Mouse (Mus musculus): ENCODE data around the gene Phactr3.

Phactr3 gene

DNA sequence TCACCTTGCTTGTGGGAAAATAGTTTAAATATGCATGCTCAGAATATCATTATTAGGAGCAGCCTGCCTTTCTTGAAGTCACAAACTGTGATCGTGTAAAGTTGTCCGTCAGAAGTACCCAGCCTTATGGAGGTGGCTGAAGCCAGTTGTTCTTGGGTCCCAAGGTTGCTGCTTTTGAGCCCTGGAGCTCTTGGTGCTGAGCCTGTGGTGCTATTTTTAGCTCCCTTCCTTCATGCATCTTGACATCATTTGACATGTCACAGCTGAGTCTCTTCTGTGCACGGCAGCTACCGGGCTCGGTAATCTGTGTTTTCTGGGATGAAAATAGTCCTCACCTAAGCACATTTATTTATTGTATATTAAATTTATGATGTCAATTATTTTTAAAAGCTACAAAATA, 76.1 kb downstream of the Phactr3 start:
- no peak for DNase-seq (ENCODE audit: low spot score)

DNA sequence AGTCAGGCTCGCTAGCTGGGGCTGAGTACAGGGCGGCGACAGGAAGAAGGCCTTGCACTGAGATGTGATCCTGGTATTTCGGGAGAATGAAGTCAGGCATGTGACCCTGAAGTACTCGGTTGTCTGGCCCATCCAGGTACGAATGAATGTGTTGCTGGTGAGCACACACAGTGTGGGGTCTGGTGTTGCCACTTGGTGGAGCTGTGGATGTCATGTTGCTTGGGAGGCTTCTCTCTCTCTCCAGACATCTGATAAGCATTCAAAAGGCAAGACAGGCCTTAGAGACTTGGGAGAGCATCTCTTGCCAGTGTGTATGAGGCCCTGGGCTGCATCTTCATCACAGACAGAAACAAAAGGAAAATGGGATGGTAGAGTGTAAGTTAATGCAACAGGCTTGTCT, 77.3 kb downstream of the Phactr3 start:
- no peak for DNase-seq (ENCODE audit: low spot score)

DNA sequence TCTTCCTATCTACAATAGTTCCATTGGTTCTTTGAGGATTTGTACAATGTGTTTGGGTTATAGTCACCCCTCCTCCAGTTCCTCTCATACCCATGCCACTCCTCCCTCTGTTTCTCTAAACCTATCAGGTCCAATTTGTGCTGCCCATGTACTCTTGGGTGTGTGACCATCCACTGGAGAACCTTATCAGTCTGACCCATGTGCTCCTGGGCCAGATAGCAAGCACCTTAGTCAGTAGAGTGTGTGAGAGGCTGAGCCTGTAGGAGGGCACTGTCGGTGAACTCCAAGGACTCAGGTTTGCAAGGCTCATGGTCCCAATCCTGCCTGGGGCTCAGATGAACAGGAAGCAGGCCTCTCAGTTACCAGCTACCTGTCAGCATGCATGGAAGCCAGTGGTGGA, 78.8 kb downstream of the Phactr3 start:
- no peak for DNase-seq (ENCODE audit: low spot score)

- DNase-seq (ENCODE audit: low spot score), result no peak
Measured at GRCm38 (mm10) chr2:178204455-178204854, 85.7 kb downstream of the Phactr3 start.

- no peak for DNase-seq (ENCODE audit: low spot score)
Measured at GRCm38 (mm10) chr2:178208186-178208600, 89.4 kb downstream of the Phactr3 start.

- DNase-seq (ENCODE audit: low spot score), result no peak
Measured at GRCm38 (mm10) chr2:178213826-178214225, 95.1 kb downstream of the Phactr3 start.

DNA sequence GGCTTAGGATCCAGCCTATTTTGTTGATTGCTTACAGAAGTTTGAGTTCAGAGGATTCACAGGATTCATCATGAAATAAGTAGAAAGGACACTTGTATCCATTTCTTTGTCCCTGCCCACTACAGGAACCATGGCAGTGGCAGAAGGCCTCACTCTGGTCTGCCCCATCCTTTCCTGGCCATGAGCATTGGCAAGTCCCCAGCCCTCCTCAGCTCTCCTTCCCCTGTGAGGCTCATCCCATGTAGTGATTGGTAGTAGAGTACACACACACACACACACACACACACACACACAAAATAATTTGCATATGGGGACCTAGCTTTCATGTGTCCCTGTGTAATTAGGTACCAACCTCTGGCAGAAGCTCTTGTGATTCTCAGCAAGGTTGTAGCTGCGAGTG, 95.8 kb downstream of the Phactr3 start:
- no peak for DNase-seq (ENCODE audit: low spot score)

DNA sequence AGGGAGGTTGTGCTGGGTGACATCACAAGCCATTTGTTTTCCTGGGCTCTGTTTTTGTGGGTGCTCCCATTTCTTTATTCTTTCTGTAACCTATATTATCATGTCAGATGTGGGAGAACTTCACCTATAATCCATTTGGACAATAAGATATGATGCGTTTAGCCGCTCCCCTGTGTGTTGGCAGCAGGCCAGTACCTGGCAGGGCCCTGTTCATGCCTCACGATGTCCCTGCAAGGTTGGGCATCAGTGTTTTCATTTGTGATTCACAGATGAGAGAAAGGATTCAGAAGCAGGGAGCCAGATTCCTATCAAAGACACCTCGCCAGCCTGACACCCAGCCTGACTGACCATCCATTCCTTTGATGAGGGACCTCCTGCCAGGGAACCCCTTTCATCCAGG, 99.7 kb downstream of the Phactr3 start:
- no peak for DNase-seq (ENCODE audit: low spot score)

DNA sequence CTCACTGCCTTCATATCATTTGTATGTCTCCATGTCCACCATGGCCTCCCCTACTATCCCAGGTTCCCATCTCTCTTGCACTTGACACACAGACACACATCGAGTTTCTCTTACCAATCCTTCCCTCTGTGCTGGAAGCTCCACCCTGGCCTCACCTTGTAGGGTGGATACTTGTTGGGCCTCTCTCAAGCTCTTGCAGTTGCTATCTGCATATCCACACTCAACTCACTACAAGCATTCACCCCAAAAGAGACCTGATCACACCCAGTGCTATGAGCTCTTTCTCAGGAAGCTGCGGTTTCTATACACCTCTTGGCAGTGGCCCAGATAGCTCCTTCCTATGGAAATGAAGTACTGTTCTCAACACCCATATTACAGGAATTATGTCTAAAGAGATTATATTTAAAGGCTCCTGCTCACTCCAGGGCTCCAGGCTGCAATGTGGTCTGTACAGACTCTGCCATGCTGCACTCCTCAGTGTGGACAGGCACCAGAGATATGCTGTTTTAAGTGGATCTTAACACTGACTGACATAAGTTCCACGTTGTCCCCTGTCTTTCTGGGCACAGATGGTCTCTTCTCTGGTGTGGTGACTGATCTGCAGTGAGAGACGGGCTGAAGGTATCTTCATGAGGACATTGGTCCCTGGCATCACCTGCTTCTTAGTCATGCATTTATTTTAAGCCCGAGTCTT, 100.8 kb downstream of the Phactr3 start:
- DNase-seq (ENCODE audit: low spot score), result no peak

- no peak for DNase-seq (ENCODE audit: low spot score)
Measured at GRCm38 (mm10) chr2:178220148-178220717, 101.5 kb downstream of the Phactr3 start.

DNA sequence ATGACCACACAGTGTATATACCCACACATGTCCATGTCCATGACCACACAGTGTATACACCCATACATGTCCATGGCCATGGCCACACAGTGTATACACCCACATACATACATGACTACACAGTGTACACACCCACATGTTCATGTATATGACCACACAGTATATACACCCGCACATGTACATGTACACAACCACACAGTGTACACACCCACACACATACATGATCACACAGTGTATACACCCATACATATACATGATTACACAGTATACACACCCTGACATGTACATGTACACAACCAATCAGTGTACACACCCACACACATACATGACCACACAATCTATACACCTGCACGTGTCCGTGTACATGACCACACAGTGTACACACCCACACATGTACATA, 102.2 kb downstream of the Phactr3 start:
- DNase-seq (ENCODE audit: low spot score), result no peak

DNA sequence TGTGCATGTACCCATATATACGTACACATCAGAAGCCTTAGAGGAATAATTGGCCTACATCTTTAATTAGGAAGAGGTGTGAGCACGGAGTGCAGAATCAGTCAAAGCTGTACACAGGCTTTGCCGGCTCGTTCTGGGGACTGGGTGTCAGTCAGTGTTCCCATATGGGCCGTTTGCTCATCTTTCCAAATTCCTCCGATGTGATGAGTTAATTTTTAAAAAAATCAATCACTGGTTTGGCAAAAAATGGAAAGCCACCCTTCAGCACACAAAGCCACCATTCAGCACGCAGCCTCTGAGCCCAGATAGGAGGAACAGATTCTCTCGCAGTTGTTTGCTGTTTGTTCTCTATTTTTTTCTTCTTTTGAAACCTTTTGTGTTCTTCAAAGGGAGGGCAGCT, 110.5 kb downstream of the Phactr3 start:
- DNase-seq (ENCODE audit: low spot score), result no peak

GRCm38 (mm10) chr2:178233487-178233886, 114.7 kb downstream of the Phactr3 start:
- no peak for DNase-seq (ENCODE audit: low spot score)

DNA sequence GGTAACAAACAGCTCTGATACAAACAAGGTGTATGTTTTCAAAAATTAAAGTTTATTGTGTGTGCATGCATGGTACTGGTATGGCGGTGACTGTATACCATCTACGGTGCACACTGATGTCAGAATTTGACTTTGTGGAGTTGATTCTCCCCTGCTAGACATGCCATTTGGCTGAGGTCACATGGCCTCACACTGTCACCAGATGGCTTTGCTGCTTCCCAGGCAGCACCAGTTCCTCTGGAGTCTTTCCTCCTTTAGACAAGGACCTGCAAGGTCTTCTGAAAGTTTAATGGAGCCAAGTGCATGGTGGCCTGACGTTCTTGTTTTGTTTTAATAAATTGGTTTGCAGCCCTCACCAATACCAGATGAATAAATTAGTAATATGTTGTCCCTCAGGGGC, 118.3 kb downstream of the Phactr3 start:
- no peak for DNase-seq (ENCODE audit: low spot score)

GRCm38 (mm10) chr2:178238503-178238902, 119.7 kb downstream of the Phactr3 start:
- no peak for DNase-seq (ENCODE audit: low spot score)

GRCm38 (mm10) chr2:178240886-178241285, 122.1 kb downstream of the Phactr3 start:
- DNase-seq (ENCODE audit: low spot score), result no peak

DNA sequence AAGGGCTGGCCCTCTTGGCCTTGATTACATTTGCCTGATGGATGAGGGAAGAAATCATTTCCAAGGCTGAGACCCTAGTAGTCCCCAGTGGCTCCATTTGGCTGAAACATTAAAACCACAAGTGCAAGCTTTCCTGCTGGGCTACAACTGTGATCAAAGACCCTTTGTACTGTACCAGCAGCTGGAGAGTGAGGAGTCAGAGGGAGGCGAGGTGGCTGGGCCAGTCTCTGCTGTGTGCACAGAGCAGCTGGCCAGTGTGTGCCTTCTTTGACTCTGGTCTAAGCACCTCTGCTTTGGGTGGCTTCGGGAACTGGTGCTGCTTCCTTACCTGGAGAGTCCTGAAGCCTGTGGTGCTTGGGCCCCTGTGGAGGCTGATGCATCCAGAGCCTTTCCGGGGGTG, 122.6 kb downstream of the Phactr3 start:
- no peak for DNase-seq (ENCODE audit: low spot score)

- DNase-seq (ENCODE audit: low spot score), result no peak
Measured at GRCm38 (mm10) chr2:178242996-178243395, 124.2 kb downstream of the Phactr3 start.

GRCm38 (mm10) chr2:178244866-178245265, 126.1 kb downstream of the Phactr3 start:
- DNase-seq (ENCODE audit: low spot score), result no peak

DNA sequence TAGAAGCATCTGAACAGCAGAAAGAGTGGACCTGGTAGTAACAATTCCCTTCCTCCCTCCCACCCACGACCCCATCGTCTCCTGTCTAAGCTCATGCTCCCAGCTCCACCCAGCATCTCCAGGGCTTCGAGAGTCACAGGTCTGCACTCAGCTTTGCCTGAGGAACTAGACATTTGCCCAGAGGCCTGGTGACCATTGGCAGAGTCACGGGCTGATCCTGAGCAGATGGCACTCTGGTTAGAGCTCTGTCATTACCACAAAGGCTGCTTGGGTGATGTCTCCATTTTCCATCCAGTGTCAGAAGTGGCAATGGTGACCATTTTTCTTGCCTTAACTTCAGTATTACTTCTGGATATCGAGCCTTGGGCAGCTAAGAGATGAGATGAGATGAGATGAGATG, 127.1 kb downstream of the Phactr3 start:
- DNase-seq (ENCODE audit: low spot score), result no peak

DNA sequence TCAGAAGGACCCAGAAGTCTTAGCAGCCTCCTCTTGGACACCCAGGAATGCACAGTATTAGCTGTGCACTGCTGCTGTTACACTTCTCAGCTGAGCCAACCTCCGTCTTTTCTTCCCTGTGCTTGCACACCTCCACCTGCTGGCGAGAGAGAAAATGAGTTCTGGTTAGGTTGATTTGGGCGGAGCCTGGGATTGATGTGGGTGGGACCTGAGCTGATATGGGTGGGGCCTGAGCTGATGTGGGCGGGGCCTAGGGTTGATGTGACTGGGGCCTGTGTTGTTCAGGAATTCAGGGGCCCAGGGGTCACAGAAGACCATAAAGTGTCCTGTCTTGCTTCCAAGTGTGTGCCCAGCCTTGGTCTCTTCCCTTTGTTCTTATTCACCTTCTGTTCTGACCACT, 128.0 kb downstream of the Phactr3 start:
- DNase-seq (ENCODE audit: low spot score), result no peak

GRCm38 (mm10) chr2:178247274-178247673, 128.5 kb downstream of the Phactr3 start:
- DNase-seq (ENCODE audit: low spot score), result no peak

DNA sequence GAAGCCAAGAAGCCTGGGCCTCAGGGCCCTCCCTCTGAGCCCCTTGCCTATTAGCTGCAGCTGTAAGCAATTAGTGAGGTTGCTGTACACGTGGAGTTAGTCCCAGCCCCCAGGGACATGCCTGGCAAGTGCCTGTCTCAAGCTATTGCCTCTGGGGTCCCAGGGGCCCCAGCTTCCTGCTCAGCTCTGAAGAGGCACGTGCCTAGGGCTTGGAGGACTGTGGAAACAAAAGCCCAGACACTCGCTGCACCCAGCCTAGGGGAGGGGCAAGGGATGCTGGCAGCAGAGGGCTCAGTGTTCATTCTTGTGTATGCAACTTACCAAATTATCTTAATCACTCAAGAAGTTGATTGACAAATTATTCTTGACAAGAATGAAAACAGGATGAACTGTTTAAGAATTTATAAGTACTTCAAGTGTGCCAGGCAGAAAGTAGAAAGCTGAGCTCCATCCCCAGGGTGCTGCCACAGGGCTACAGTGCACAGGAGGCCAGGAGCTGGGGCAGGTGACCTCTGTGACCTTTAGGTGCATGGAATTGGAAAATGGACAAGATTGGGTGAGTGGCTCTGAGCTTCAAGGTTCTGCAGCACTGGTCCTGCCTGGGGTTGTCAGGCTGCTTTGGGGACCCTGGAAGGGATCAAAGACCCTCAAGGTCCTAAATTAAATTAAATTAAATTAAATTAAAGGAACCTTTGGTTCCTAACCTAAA, 138.5 kb downstream of the Phactr3 start:
- no peak for DNase-seq (ENCODE audit: low spot score)
